10 mouse cellular contexts compared by ENCODE assay signal in genomic region chr2:71543948-71544347, GRCm38 (mm10). TPM values are rescaled to one million over a fixed set of nuclear protein-coding genes. Genes with fewer than 3 reads are reported as not detected.
DNase-seq lines count a peak whose midpoint lies in the region; ATAC-seq and TF ChIP-seq lines count a peak whose summit lies in the region.
"Had no signal": no experiment of that assay in that cellular context is flagged by ENCODE, and none has a peak within 500 bp of the region (broad histone marks: within the 10 kb centered on the region; RNA-seq: fewer than 3 reads in every experiment).

No protein-coding gene starts in this region.

- peak; percentile 2 for DNase-seq in adrenal gland, adult 2 months
- no peak for DNase-seq in adrenal gland, postnatal 10 days
- DNase-seq in testis, postnatal 10 days (ENCODE audit: low spot score): peak; percentile 43
- no peak for DNase-seq in testis, postnatal 14 days (ENCODE audit: low spot score)
- no peak for DNase-seq in adrenal gland, postnatal 36 days
- no peak for DNase-seq in ovary, postnatal 36 days (ENCODE audit: low spot score)

- H3K36me3 ChIP-seq in intestine, postnatal 0 days (ENCODE audit: control insufficient read depth, insufficient read depth): no peaks in the 10 kb centered on the region
- H3K36me3 ChIP-seq in kidney, embryonic 16.5 days (ENCODE audit: insufficient read depth, low read length): no peaks in the 10 kb centered on the region

- H3K9me3 ChIP-seq in intestine, postnatal 0 days (ENCODE audit: control insufficient read depth): no peaks in the 10 kb centered on the region
- H3K9me3 ChIP-seq in kidney, embryonic 16.5 days (ENCODE audit: low read length): no peaks in the 10 kb centered on the region

- no peak overlapping the region for H3K9ac ChIP-seq in intestine, postnatal 0 days (ENCODE audit: low read depth, low read length)
- no peak overlapping the region for H3K9ac ChIP-seq in kidney, embryonic 16.5 days (replicated peaks; ENCODE audit: low read length)

- ATAC-seq in intestine, postnatal 0 days: no peak
- no peak for ATAC-seq in kidney, embryonic 16.5 days (ENCODE audit: low FRiP score, low TSS enrichment)

- no peak overlapping the region for H3K4me2 ChIP-seq in intestine, postnatal 0 days (replicated peaks; ENCODE audit: low read depth)
- H3K4me2 ChIP-seq in kidney, embryonic 16.5 days (replicated peaks; ENCODE audit: low read depth, low read length): no peak overlapping the region

- H3K4me1 ChIP-seq in intestine, postnatal 0 days (replicated peaks; ENCODE audit: control insufficient read depth, insufficient read depth, low read length): no peaks in the 10 kb centered on the region
- H3K4me1 ChIP-seq in kidney, embryonic 16.5 days (ENCODE audit: insufficient read depth, low read length): peaks cover 43% of the 10 kb centered on the region

- H3K27ac ChIP-seq in intestine, postnatal 0 days (ENCODE audit: low read depth, low read length): no peak overlapping the region
- H3K27ac ChIP-seq in kidney, embryonic 16.5 days (ENCODE audit: low read length): no peak overlapping the region
- H3K27ac ChIP-seq: kidney, postnatal 0 days; macrophage had no signal

- peaks cover 91% of the 10 kb centered on the region for H3K27me3 ChIP-seq in intestine, postnatal 0 days (replicated peaks; ENCODE audit: control insufficient read depth, insufficient read depth, low read length)
- H3K27me3 ChIP-seq in kidney, embryonic 16.5 days (ENCODE audit: insufficient read depth, low read length): peaks cover 91% of the 10 kb centered on the region

- 4% methylated on average over 20 of the region's 20 CpGs for WGBS in intestine, postnatal 0 days
- 2% methylated on average over 20 of the region's 20 CpGs for WGBS in kidney, embryonic 16.5 days

- TF ChIP-seq CTCF in intestine, postnatal 0 days (IDR thresholded peaks at IDR 0.05; ENCODE audit: low read depth): no peak

- H3K4me3 ChIP-seq in intestine, postnatal 0 days (ENCODE audit: low read depth, low read length): 0 out of 2 replicates have a peak overlapping the region, but pooled peaks have one; percentile 37
- H3K4me3 ChIP-seq in kidney, embryonic 16.5 days (ENCODE audit: low read length): no peak overlapping the region

RNA-seq across cellular contexts. Expression of gene Dlx2, which starts 2.6 kb away (rescaled TPM):
- under 1 TPM; 0.26 to 0.28 TPM for total RNA-seq in adrenal gland, adult 2 months (2021)
- polyA plus RNA-seq in adrenal gland, adult 2 months (2012; rRNA removed): 0.54 and 0.80 TPM in 2 replicates
- total RNA-seq in adrenal gland, postnatal 10 days (2021): under 1 TPM; 0.09 to 0.24 TPM
- polyA plus RNA-seq in intestine, postnatal 0 days (2015; fragmentation: Nextera tagmentation; extraction: Ambion mirVana): 1.0 and 1.3 TPM in 2 replicates
- under 1 TPM in 1 of 2 experiments, not detected in 1; 0.16 TPM for total RNA-seq in adrenal gland, postnatal 36 days (2021)
- polyA plus RNA-seq in kidney, embryonic 16.5 days (2015; fragmentation: Nextera tagmentation; extraction: Ambion mirVana): not detected in 2 replicates
- polyA plus RNA-seq: kidney, postnatal 0 days; macrophage had no signal

RNA-seq across cellular contexts. Expression of gene Dlx1, which starts 16.0 kb away (rescaled TPM):
- under 1 TPM; 0.14 to 0.31 TPM for total RNA-seq in adrenal gland, adult 2 months (2021)
- polyA plus RNA-seq in adrenal gland, adult 2 months (2012; rRNA removed): 0.26 and 1.2 TPM in 2 replicates
- under 1 TPM; 0.24 to 0.45 TPM for total RNA-seq in adrenal gland, postnatal 10 days (2021)
- polyA plus RNA-seq in intestine, postnatal 0 days (2015; fragmentation: Nextera tagmentation; extraction: Ambion mirVana): 1.5 and 1.8 TPM in 2 replicates
- total RNA-seq in adrenal gland, postnatal 36 days (2021): under 1 TPM; 0.23 to 0.43 TPM
- polyA plus RNA-seq in kidney, embryonic 16.5 days (2015; fragmentation: Nextera tagmentation; extraction: Ambion mirVana): 0.12 TPM in 1 of 2 replicates, not detected in the other
- polyA plus RNA-seq: kidney, postnatal 0 days; macrophage had no signal

Comparison
In these comparisons a context has a peak if more than half of its experiments do, and no peak if none do; other contexts are left out.
1. DNase-seq: peak in adrenal gland, adult 2 months (single experiment) and testis, postnatal 10 days (single experiment); none in adrenal gland, postnatal 10 days (single experiment), testis, postnatal 14 days (single experiment), adrenal gland, postnatal 36 days (0 of 2) and ovary, postnatal 36 days (single experiment).